Mouse (Mus musculus) urinary bladder, postnatal 36 days (tissue): ENCODE measurements at regions not wholly inside any gene's neighbourhood (a gene's known extent, or its start where the extent isn't known, plus 50 kb on each side); places are given as distances from the start of the nearest gene placed in this dataset.

ENCODE experiments used
- DNase-seq, 2 experiments: peaks; one replicate each; pipeline ENCODE4 v3.0.0; 2022; ENCODE audit warnings: low spot score in 2 of 2, mixed read lengths in 1 of 2

GRCm38 (mm10) chrY:43923126-43923525 lies 341.1 kb downstream of the Gm21739 start:
- peak; percentile 0 to 1 for DNase-seq
